Mouse (Mus musculus): ENCODE measurements at regions not wholly inside any gene's neighbourhood (a gene's known extent, or its start where the extent isn't known, plus 50 kb on each side); places are given as distances from the start of the nearest gene placed in this dataset.

GRCm38 (mm10) chr1:149021273-149021672 is 939.8 kb downstream of the Pla2g4a start:
- Histone ChIP-seq H3K9me3 (replicated peaks; ENCODE audit: low read length) (peaks cover 13% of the 10 kb centered on the region), H3K36me3 (replicated peaks in 1 of 2; ENCODE audit: control insufficient read depth in 1 of 2, insufficient read depth in 1 of 2, low read length in 1 of 2) (no peaks in the 10 kb centered on the region), H3K27ac (ENCODE audit: insufficient read depth, low read depth) (no peak overlapping the region), H3K4me2 (ENCODE audit: insufficient read depth, low read depth, poor library complexity, severe bottlenecking) (no peak overlapping the region), H3K4me3 (replicated peaks in 1 of 3; ENCODE audit: low read depth in 2 of 3, low read length in 2 of 3, poor library complexity in 1 of 3) (no peak overlapping the region), H3K27me3 (replicated peaks) (no peaks in the 10 kb centered on the region), H3K79me2 (replicated peaks; ENCODE audit: control insufficient read depth, extremely low read depth, insufficient read depth, poor library complexity, severe bottlenecking) (no peaks in the 10 kb centered on the region), H3K9ac (ENCODE audit: insufficient read depth, low read depth) (no peak overlapping the region), H3K4me1 (ENCODE audit: control insufficient read depth in 1 of 2, insufficient read depth in 2 of 2) (no peaks in the 10 kb centered on the region)
- in situ Hi-C loops (cut with MboI; ENCODE audit: low pct_ligation_motif_present, low pct_unique_long_range_greater_than_20kb, low sequenced_read_pairs) = no loop called here
- no peak for TF ChIP-seq CTCF (conservative IDR thresholded peaks at IDR 0.05 in 1 of 2, IDR thresholded peaks at IDR 0.05 in 1 of 2; ENCODE audit: low read depth in 2 of 2, low read length in 2 of 2)
- dilution Hi-C loops (cut with MboI; ENCODE audit: extremely low pct_ligation_motif_present, extremely low pct_unique_long_range_greater_than_20kb, low sequenced_read_pairs) = no loop called here
- no peak for DNase-seq (ENCODE audit: extremely low read depth)

GRCm38 (mm10) chr1:149014559-149014958 is 946.5 kb downstream of the Pla2g4a start:
- H3K36me3 ChIP-seq (replicated peaks in 1 of 2; ENCODE audit: control insufficient read depth in 1 of 2, insufficient read depth in 1 of 2, low read length in 1 of 2) = no peaks in the 10 kb centered on the region
- no peak for TF ChIP-seq BHLHE40 (IDR thresholded peaks at IDR 0.05; ENCODE audit: low read depth, low read length)
- TF ChIP-seq CHD2 (IDR thresholded peaks at IDR 0.05; ENCODE audit: low read length) = no peak
- TF ChIP-seq ZMIZ1 (IDR thresholded peaks at IDR 0.05; ENCODE audit: low read depth, low read length) = no peak
- no peak for TF ChIP-seq NRF1 (IDR thresholded peaks at IDR 0.05; ENCODE audit: low read depth, low read length)
- no peak for TF ChIP-seq ELF1 (IDR thresholded peaks at IDR 0.05; ENCODE audit: low read depth, low read length)
- no peak for TF ChIP-seq UBTF (IDR thresholded peaks at IDR 0.05; ENCODE audit: low read depth, low read length)
- TF ChIP-seq USF2 (conservative IDR thresholded peaks at IDR 0.05; ENCODE audit: low read depth, low read length) = no peak
- TF ChIP-seq MAX (IDR thresholded peaks at IDR 0.05; ENCODE audit: low read length) = no peak
- no peak for TF ChIP-seq NELFE (IDR thresholded peaks at IDR 0.05; ENCODE audit: low read depth, low read length)
- TF ChIP-seq RAD21 (IDR thresholded peaks at IDR 0.05; ENCODE audit: low read depth, low read length) = no peak
- TF ChIP-seq MAFK (IDR thresholded peaks at IDR 0.05; ENCODE audit: insufficient replicate concordance, low read length) = no peak
- TF ChIP-seq E2F4 (IDR thresholded peaks at IDR 0.05; ENCODE audit: insufficient replicate concordance, low read depth, low read length) = no peak
- TF ChIP-seq SMC3 (IDR thresholded peaks at IDR 0.05; ENCODE audit: low read depth, low read length) = no peak
- TF ChIP-seq MAZ (IDR thresholded peaks at IDR 0.05; ENCODE audit: low read depth, low read length) = no peak
- TF ChIP-seq MXI1 (IDR thresholded peaks at IDR 0.05; ENCODE audit: low read depth, low read length) = no peak
- TF ChIP-seq JUN (IDR thresholded peaks at IDR 0.05; ENCODE audit: insufficient read depth, low read depth, low read length) = no peak
- no peak for TF ChIP-seq PAX5 (IDR thresholded peaks at IDR 0.05; ENCODE audit: low read length)
- TF ChIP-seq MYC (IDR thresholded peaks at IDR 0.05; ENCODE audit: low read depth, low read length) = no peak
- TF ChIP-seq GABPA (IDR thresholded peaks at IDR 0.05; ENCODE audit: insufficient replicate concordance, low read depth, low read length) = no peak
- TF ChIP-seq ETS1 (conservative IDR thresholded peaks at IDR 0.05; ENCODE audit: low read depth, low read length) = no peak
- DNase-seq (ENCODE audit: extremely low read depth) = no peak
- H3K27ac ChIP-seq (ENCODE audit: insufficient read depth, low read depth) = no peak overlapping the region
- H3K4me3 ChIP-seq (replicated peaks in 1 of 3; ENCODE audit: low read depth in 2 of 3, low read length in 2 of 3, poor library complexity in 1 of 3) = no peak overlapping the region
- H3K4me2 ChIP-seq (ENCODE audit: insufficient read depth, low read depth, poor library complexity, severe bottlenecking) = no peak overlapping the region
- no peaks in the 10 kb centered on the region for H3K27me3 ChIP-seq (replicated peaks)
- no peaks in the 10 kb centered on the region for H3K4me1 ChIP-seq (ENCODE audit: control insufficient read depth in 1 of 2, insufficient read depth in 2 of 2)
- H3K9me3 ChIP-seq (replicated peaks; ENCODE audit: low read length) = peaks cover 18% of the 10 kb centered on the region
- in situ Hi-C loops (cut with MboI; ENCODE audit: low pct_ligation_motif_present, low pct_unique_long_range_greater_than_20kb, low sequenced_read_pairs) = no loop called here
- H3K79me2 ChIP-seq (replicated peaks; ENCODE audit: control insufficient read depth, extremely low read depth, insufficient read depth, poor library complexity, severe bottlenecking) = no peaks in the 10 kb centered on the region
- dilution Hi-C loops (cut with MboI; ENCODE audit: extremely low pct_ligation_motif_present, extremely low pct_unique_long_range_greater_than_20kb, low sequenced_read_pairs) = no loop called here
- no peak overlapping the region for H3K9ac ChIP-seq (ENCODE audit: insufficient read depth, low read depth)
